Mouse (Mus musculus) E14TG2a.4 (cell line): ENCODE data around the gene Egln3.

Source experiments
- CTCF ChIP-seq: conservative IDR thresholded peaks from 2 replicates; pipeline ENCODE4 v1.5.1; 2014; ENCODE audit warnings: low read length
- POU5F1 ChIP-seq: IDR thresholded peaks from 2 replicates; pipeline ENCODE4 v1.6.1; 2014; ENCODE audit warnings: low read length, borderline replicate concordance

DNA sequence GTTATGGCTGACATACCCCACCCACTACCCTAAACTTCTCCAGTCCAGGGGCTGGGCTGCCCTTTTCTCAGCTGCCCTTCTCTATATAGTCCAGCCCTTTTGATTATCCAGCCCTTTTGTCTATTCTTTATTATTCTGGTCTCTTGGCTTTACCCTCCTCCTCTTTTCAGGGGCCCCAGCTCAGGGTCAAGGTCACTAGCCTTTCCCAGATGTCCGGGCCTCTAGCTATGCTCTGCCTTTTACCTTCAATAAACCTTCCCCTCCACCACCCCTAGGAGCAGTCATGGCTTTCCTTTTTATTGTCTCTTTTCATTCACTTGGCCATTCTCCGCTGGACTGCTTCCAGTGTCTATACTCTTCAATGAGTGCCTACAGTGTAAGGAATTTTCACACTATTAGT is 22.7 kb upstream of the Egln3 start:
- TF ChIP-seq CTCF (no peak), POU5F1 (no peak)
